Mouse (Mus musculus) testis, adult 2 months (tissue): Measurements from ENCODE around the gene Sfi1.
"Not testable (repeated sequence)": the region's sequence is repeated elsewhere in the genome, so short reads cannot be mapped to it uniquely, and the experiment has no call there.

Source experiments
- CTCF ChIP-seq: fragments of 200-500 bp; IDR thresholded peaks from 2 replicates; pipeline ENCODE4 v1.5.1; 2012; ENCODE audit warnings: low read depth, mild to moderate bottlenecking, inconsistent platforms, low read length, moderate library complexity; ENCODE audit not compliant: control insufficient read depth, insufficient read depth, insufficient replicate concordance
- POLR2A ChIP-seq: fragments of 200-500 bp; IDR thresholded peaks from 2 replicates; pipeline ENCODE4 v1.6.1; 2012; ENCODE audit warnings: low read depth, mild to moderate bottlenecking, inconsistent platforms, low read length, moderate library complexity; ENCODE audit not compliant: control insufficient read depth

DNA sequence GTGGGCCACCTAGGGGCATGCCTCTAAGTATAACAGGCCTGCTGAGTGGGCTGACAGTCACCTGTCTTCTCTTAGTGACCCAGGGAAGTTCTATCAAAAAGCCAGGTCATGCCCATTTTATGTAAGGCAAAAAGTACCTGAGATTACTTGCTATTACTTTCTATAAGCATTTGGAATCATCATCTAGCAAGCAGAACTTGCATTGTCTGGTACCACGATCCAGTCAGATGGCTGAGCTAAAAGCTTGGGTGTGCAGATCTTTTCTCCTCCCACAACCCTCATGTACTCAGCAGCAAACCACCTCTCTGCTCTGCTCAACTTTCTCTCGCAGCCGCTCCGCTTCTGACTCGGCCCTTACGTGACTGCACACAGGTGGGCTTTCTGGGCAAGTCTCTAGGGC, 35.3 kb downstream of the Sfi1 start:
- TF ChIP-seq CTCF, POLR2A: not testable (repeated sequence)
